Mouse (Mus musculus) heart, adult 18-20 months (tissue): Measurements from ENCODE around the gene Tnnt1. TPM values are rescaled to one million over a fixed set of nuclear protein-coding genes. Genes with fewer than 3 reads are reported as not detected.

Source experiments
- DNase-seq, 2 experiments: peaks; one replicate each; pipeline ENCODE4 v3.0.0; 2021 to 2022; ENCODE audit warnings: mixed read lengths in 1 of 2
- total RNA-seq, 2 experiments: library from RNA; stranded (reverse); gene quantifications; 2 replicates each; pipeline ENCODE4 v1.2.3; 2021

Tnnt1 gene
- total RNA-seq, 2 experiments from 2014 or later, result 20.9 to 22.2 TPM

- peak; percentile 62 to 66 for DNase-seq
Measured at GRCm38 (mm10) chr7:4521231-4522003, 5.2 kb upstream of the Tnnt1 start.

GRCm38 (mm10) chr7:4518487-4518886 lies 2.3 kb upstream of the Tnnt1 start:
- peak in 1 of 2 experiments; percentile 5 for DNase-seq

GRCm38 (mm10) chr7:4515853-4516252 lies 329 bp downstream of the Tnnt1 start:
- DNase-seq, result peak in 1 of 2 experiments; percentile 29

GRCm38 (mm10) chr7:4513829-4514712 lies 2.1 kb downstream of the Tnnt1 start:
- peak in 1 of 2 experiments; percentile 36 for DNase-seq

- DNase-seq, result peak in 1 of 2 experiments; percentile 71
Measured at GRCm38 (mm10) chr7:4513236-4513635, 2.9 kb downstream of the Tnnt1 start.

GRCm38 (mm10) chr7:4511489-4512224 lies 4.5 kb downstream of the Tnnt1 start:
- DNase-seq, result peak in 1 of 2 experiments; percentile 52

- DNase-seq, result peak; percentile 87 to 89
Measured at GRCm38 (mm10) chr7:4509863-4510608, 6.1 kb downstream of the Tnnt1 start.

- no peak for DNase-seq
Measured at GRCm38 (mm10) chr7:4508739-4509116, 7.5 kb downstream of the Tnnt1 start.

- DNase-seq, result no peak
Measured at GRCm38 (mm10) chr7:4508062-4508738, 8.0 kb downstream of the Tnnt1 start.

GRCm38 (mm10) chr7:4507220-4507619 lies 9.0 kb downstream of the Tnnt1 start:
- DNase-seq, result no peak

GRCm38 (mm10) chr7:4504646-4505435 lies 11.3 kb downstream of the Tnnt1 start:
- DNase-seq, result no peak

- DNase-seq, result no peak
Measured at GRCm38 (mm10) chr7:4503858-4504257, 12.3 kb downstream of the Tnnt1 start.

- DNase-seq, result no peak
Measured at GRCm38 (mm10) chr7:4503100-4503499, 13.1 kb downstream of the Tnnt1 start.

- DNase-seq, result peak in 1 of 2 experiments; percentile 72
Measured at GRCm38 (mm10) chr7:4502421-4503090, 13.6 kb downstream of the Tnnt1 start.

GRCm38 (mm10) chr7:4501558-4502397 lies 14.4 kb downstream of the Tnnt1 start, which contains the start of gene Ppp1r12c:
Ppp1r12c (minus strand) TSS chr7:4501680.
- DNase-seq, result peak; percentile 97 to 98

- peak in 1 of 2 experiments; percentile 66 for DNase-seq
Measured at GRCm38 (mm10) chr7:4500892-4501471, 15.2 kb downstream of the Tnnt1 start.

GRCm38 (mm10) chr7:4499034-4499433 lies 17.1 kb downstream of the Tnnt1 start:
- DNase-seq, result peak in 1 of 2 experiments; percentile 53

GRCm38 (mm10) chr7:4498251-4498650 lies 17.9 kb downstream of the Tnnt1 start:
- DNase-seq, result peak; percentile 91 to 94
